Mouse (Mus musculus) gonadal fat pad, adult 2 months (tissue): ENCODE data around the gene Adamtsl5. TPM values are rescaled to one million over a fixed set of nuclear protein-coding genes. Genes with fewer than 3 reads are reported as not detected.

Experiments used
- DNase-seq: peaks from one replicate; pipeline ENCODE4 v3.0.0-alpha.2; 2012; ENCODE audit warnings: low read depth
- polyA plus RNA-seq: library from polyadenylated mRNA; depleted of rRNA; stranded (reverse); fragments of >200 nt; gene quantifications from 2 replicates; pipeline ENCODE4 v1.2.3, GENCODE M21; 2012; rRNA removed

Adamtsl5 gene
- polyA plus RNA-seq: 11.2 and 18.2 TPM in 2 replicates

GRCm38 (mm10) chr10:80348244-80348781 lies at the start of gene Adamtsl5:
TSS of gene Adamtsl5 (minus strand) at chr10:80348412.
- DNase-seq: no peak

GRCm38 (mm10) chr10:80397524-80398173 lies 49.4 kb upstream of the Adamtsl5 start:
- DNase-seq: no peak

- DNase-seq: no peak
Observed at GRCm38 (mm10) chr10:80396822-80397523, 48.8 kb upstream of the Adamtsl5 start.

GRCm38 (mm10) chr10:80395025-80395627 lies 46.9 kb upstream of the Adamtsl5 start:
- no peak for DNase-seq

- no peak for DNase-seq
Observed at GRCm38 (mm10) chr10:80392687-80393086, 44.5 kb upstream of the Adamtsl5 start.

- DNase-seq: no peak
Observed at GRCm38 (mm10) chr10:80390697-80391096, 42.5 kb upstream of the Adamtsl5 start.

GRCm38 (mm10) chr10:80389185-80389708 lies 41.0 kb upstream of the Adamtsl5 start:
- no peak for DNase-seq

- no peak for DNase-seq
Observed at GRCm38 (mm10) chr10:80388731-80389130, 40.5 kb upstream of the Adamtsl5 start.

GRCm38 (mm10) chr10:80387522-80387959 lies 39.3 kb upstream of the Adamtsl5 start, which contains the start of gene Mex3d:
TSS of gene Mex3d (minus strand) at chr10:80387659.
- DNase-seq: no peak

- no peak for DNase-seq
Observed at GRCm38 (mm10) chr10:80386735-80387471, 38.7 kb upstream of the Adamtsl5 start.

- DNase-seq: no peak
Observed at GRCm38 (mm10) chr10:80385811-80386734, 37.9 kb upstream of the Adamtsl5 start.

- no peak for DNase-seq
Observed at GRCm38 (mm10) chr10:80385310-80385709, 37.1 kb upstream of the Adamtsl5 start.

- no peak for DNase-seq
Observed at GRCm38 (mm10) chr10:80384709-80385108, 36.5 kb upstream of the Adamtsl5 start.

- no peak for DNase-seq
Observed at GRCm38 (mm10) chr10:80384115-80384639, 36.0 kb upstream of the Adamtsl5 start.

GRCm38 (mm10) chr10:80383431-80383830 lies 35.2 kb upstream of the Adamtsl5 start:
- no peak for DNase-seq

- no peak for DNase-seq
Observed at GRCm38 (mm10) chr10:80382641-80383365, 34.6 kb upstream of the Adamtsl5 start.

GRCm38 (mm10) chr10:80377716-80378115 lies 29.5 kb upstream of the Adamtsl5 start:
- DNase-seq: no peak

- no peak for DNase-seq
Observed at GRCm38 (mm10) chr10:80376160-80376559, 27.9 kb upstream of the Adamtsl5 start.

- DNase-seq: no peak
Observed at GRCm38 (mm10) chr10:80374063-80374462, 25.9 kb upstream of the Adamtsl5 start.
